ENCODE assay signal across 13 mouse cellular contexts in genomic region chr14:58352986-58353385, GRCm38 (mm10).
DNase-seq lines count a peak whose midpoint lies in the region; ATAC-seq lines count a peak whose summit lies in the region.
"Had no signal": no experiment of that assay in that cellular context is flagged by ENCODE, and none has a peak within 500 bp of the region (broad histone marks: within the 10 kb centered on the region; RNA-seq: fewer than 3 reads in every experiment).

No protein-coding gene starts in this region.

- no peak for ATAC-seq in granulocyte monocyte progenitor cell, adult 5-6 weeks (replicated peaks; ENCODE audit: poor library complexity, severe bottlenecking)
- ATAC-seq: forebrain, embryonic 15.5 days had no signal

- DNase-seq in layer of hippocampus, adult 11-12 months (ENCODE audit: low spot score) = peak; percentile 11
- DNase-seq in layer of hippocampus, adult 9-10 months (ENCODE audit: low spot score) = no peak
- peak; percentile 8 to 70 for DNase-seq in frontal cortex, adult 2 months (ENCODE audit: extremely low spot score in 1 of 2, low spot score in 1 of 2)
- peak; percentile 14 to 15 for DNase-seq in layer of hippocampus, postnatal 10 days (ENCODE audit: low spot score in 2 of 2)
- peak; percentile 7 to 42 for DNase-seq in lung, postnatal 4 days
- DNase-seq in neural tube, embryonic 10.5 days (ENCODE audit: extremely low spot score, low spot score) = no peak
- DNase-seq in natural killer cell, adult 2 months (ENCODE audit: low spot score in 2 of 2) = no peak
- DNase-seq: B cell, adult 2 months; cerebellum, postnatal 36 days; kidney, postnatal 10 days; thymus, postnatal 25 days had no signal

Comparison
In these comparisons a context has a peak if more than half of its experiments do, and no peak if none do; other contexts are left out.
1. DNase-seq: peak in layer of hippocampus, adult 11-12 months (single experiment), frontal cortex, adult 2 months (2 of 2), layer of hippocampus, postnatal 10 days (2 of 2) and lung, postnatal 4 days (2 of 2); none in layer of hippocampus, adult 9-10 months (single experiment), neural tube, embryonic 10.5 days (single experiment) and natural killer cell, adult 2 months (0 of 2).